Mouse (Mus musculus): ENCODE results near the gene Reep3.
"Not testable (repeated sequence)": the region's sequence is repeated elsewhere in the genome, so short reads cannot be mapped to it uniquely, and the experiment has no call there.

Reep3 gene

DNA sequence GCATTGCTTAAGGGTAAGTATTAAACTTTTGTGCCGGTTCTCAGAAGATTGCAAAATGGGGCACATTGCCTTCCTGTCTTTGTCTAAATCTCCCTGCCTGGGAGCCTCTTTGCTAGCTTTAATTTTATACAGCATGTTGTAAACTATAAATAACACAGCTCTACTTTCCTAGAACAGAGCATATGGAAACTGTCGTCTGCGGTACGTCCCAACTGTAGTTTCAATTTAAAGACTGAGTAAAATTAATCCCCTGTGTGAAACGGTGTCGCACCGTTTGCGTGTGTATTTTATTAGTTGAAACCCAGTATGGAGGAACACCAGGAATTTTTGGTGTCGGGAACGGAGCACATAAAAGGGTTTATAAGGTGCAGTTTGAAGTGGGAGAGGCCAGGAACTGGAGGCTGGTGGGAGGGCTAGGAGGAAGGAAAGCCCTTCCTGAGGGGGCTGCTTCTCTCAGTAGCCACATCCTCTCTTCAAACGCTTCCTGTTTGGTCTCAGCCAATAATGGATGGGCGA lies 92.2 kb downstream of the Reep3 start:
- DNase-seq, result peak; percentile 48

DNA sequence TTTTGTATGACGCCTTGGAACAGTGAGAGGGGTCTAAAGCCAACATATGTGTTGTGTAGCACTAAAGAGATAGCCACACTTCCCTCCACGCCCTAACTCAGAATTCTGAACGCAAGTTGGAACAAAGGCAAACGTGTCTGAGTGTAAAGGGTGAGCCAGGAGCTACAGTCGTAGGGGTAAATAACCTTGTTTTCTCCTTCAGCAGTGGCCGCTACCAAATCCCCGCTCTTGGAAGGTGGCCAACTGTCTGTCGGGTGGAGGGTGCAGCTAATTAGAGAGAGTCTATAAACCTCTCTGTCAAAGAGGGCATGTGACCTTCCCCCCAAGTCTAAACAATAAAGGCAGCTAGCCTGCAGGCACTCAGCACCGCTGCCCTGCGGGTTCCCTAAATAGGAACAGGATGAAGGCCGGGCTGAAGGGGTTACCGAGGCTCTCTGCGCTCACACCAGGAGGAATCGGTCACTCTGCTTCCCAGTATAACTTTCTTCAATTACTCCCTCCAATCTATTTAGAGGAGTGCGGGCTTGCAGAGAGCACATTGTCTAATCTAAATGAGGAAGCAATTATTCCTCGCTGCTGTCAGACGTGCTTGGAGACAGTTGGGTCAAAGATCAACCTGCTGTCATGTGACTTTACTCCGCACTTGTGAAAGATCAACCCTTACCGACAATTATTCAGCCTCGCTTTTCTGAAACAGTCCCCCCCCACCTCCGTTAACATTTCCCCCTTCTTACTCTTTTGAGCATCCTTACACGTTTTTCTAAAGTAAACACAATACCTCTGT lies 92.8 kb downstream of the Reep3 start:
- peak; percentile 82 for DNase-seq

DNA sequence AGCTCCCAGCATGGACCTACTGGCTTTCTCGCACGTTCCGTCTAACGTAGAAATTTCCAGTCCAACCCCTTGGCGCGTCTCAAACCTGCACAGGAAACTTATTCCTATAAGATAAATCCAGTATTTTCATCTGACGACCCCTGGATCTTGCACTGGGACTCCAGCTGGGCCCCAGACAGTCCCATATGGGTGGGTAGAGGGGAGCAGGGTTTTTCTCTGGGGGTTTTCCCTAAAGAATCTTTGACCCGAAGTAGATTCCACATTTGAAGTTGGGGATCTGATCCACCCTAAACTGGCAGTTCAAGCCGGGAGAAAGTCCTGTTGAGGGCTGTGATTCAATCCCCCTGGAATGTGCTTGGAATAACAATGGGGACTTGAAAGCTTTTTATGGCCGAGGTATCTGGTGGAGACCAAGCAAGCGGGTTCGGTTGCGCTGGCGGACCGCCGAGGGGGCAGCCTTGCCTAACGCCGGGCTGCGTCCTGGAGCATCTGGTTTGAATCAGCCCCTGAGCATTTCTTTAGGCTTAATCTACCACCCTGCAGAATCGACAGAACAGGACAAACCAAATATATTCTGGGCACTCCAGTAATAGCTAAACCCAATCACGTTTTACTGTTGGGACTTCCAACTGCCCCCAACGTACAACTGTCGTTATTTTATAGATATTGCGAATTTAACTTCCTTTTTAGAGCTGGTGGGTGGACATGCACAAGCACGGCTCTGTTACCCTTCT lies 93.6 kb downstream of the Reep3 start:
- DNase-seq, result peak; percentile 65

DNA sequence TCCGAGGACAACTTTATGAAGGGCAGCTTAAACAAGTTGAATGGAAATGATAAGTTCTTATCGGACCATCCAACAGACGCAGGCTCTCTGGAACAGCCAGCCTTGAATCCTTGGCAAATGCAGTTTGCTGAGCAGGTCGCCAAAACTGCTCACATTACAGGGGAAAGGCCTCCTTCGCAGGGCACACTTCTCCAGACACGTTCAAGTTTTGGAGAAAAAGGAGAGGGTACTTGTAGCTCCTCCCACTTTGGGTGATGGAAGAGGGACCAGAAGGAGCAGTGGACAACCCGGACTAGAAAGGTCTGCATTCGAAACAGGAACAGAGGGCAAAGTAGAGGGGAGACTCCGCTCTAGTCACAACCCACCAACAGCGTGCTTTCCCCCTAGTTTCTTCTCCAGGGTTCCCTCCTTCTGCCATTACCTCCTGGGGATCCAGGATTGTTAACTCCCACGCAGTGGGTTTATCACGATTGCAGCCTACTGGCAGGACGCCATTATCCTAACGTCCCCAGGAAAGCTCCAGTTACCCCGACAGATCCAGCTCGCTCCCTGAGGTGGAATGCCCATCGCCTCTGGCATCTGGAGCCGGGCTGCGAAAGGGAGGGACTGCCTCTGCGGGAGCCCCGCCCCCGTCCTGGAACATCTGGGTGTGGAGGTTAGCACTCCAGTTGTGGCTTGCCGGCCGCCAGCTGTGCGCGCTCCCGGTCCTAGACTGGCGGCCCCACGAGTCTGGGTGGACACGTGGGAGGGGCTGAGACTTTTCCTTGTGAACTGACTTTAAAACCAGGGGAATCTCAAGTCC lies 94.3 kb downstream of the Reep3 start:
- DNase-seq, result peak; percentile 89

DNA sequence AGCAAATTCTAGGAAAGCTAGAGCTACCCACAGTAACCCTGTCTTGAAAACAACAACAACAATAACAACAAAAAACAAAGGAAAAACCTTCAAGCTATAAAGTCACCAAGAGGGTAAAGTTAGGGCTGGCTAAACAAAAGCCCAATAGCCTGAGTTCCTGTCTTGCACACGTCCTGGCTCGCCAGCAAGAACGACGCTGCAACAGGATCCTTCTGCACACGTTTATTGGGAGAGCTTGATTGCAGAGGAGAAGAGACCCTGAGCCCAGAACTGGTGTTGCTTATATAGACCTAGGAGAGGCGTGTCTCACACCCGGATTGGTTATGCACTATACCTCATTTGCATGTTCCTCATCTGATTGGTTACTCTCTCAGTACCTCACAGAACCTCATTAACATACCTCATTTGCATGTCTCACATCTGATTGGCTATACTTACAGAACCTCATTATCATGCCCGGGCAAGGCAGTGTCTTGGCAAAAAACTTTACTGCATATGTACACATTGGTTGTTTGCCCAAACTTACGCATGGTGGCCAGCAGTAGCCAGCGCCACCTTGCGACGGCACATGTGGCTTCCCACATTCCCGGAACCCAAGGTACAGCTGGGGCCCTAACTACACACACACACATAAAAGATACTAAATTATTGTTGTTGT lies 95.7 kb downstream of the Reep3 start:
- not testable (repeated sequence) for DNase-seq

DNA sequence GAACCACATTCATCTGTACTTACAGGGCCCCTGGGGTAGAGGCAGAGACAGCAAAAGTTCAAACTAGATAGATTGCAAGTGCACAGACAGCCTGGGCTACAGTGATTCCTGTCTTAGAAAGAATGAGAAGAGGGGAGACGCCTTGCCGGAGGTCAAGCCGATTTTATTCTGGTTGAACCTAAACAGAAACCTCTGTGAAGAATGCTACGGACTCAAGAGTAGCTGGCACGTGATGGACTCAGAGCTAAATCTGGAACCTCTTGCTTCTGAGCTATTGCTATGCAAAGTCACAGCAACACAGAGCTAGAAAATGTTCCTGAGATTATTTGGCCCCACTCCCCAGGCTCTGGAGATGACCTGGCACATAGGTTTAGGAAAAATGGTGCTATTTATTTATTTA lies 96.6 kb downstream of the Reep3 start:
- DNase-seq, result no peak

DNA sequence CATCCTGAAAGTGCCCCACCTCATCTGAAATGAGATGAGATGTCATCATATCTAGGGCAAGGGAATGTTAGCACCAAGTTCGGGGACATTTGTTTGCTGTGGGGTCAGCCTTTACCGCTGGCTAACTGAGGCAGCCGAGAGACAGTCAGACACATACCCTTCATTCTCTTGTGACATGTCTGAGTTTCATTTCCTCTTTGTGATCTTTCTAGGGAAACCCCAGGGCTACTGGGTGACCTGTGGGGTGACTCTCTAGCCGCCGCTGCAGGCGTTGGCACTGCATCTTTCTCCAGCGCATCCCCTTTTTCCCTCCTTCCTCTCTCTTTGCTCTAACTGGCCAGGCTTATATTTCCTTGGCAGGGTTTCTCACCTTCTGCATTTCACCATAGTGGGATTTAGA lies 98.0 kb downstream of the Reep3 start:
- DNase-seq, result no peak

DNA sequence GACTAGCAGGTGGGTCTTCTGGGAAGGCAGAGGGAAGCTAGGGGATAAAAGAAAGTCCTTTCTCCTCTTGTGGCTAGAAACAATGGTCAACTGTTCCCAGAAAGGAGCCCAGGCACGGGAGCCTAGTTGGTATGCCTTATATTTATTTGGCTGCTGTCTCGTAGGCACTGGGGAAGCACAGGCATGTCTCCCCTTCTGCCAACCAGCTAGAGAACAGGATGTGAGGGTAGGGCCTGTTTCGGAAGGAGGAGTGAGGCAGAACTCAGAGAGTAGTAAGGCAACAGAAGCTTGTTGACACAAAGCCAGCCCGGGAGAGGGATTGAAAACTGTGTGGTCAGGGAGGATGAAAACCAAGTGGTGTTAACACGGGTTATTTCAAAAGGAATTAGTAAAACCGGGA lies 101.6 kb downstream of the Reep3 start:
- no peak for DNase-seq

DNA sequence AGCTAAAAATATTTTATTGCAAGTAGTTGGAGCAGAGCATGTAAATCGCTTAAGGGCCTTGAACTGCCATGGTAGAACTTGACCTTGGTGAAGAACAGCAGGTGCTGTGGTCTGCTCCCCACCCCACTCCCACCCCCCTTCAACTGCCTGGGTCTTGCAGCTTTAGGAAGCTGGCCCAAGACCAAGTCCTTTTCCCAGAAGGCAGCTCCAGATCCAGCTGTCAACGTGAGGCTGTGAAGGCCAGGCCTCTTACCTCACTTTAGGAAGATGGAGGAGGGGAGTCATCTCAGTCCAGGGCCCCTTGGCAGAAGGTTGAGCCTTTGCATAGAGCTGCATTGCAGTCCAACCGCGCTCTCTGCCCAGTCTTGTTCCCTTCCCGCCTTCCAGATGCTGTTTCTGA lies 102.3 kb downstream of the Reep3 start:
- peak; percentile 8 for DNase-seq

DNA sequence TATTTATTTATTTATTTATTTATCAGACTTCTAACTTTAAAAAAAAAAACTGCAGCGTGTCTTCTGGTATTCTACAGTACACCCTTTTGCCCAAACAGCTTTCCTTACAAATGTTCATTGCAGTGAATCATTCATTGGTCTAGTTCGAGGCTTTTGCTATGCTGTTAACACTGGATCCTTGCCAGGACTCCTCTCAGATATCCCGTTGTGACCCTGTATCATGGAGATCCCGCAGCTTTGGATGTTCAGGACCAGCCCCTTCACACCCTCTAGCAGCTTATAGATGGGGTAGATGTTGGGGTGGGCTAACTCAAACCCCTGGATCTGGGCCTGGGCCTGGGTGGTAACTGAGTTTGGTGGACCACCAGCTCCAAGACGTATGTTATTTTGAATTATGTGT lies 104.2 kb downstream of the Reep3 start:
- no peak for DNase-seq

DNA sequence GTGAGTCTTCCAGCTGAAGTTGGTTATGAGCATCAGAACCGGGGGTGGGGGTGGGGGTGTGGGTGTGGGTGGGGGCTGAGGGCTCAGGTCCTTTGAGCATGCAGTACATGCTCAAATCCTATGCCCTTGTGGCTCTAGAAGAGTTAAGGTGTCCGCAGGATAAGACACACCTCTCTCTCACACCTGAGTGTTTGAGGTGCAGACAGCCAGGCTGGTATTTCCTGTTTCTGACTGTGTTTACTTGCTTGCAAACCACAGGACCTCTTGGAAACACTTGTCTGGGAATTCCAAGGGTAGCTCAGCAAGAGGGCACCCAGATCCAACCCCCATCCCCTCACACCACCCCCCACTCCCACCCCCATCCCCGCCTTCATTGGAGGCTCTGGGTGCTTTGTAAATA lies 106.2 kb downstream of the Reep3 start:
- no peak for DNase-seq

DNA sequence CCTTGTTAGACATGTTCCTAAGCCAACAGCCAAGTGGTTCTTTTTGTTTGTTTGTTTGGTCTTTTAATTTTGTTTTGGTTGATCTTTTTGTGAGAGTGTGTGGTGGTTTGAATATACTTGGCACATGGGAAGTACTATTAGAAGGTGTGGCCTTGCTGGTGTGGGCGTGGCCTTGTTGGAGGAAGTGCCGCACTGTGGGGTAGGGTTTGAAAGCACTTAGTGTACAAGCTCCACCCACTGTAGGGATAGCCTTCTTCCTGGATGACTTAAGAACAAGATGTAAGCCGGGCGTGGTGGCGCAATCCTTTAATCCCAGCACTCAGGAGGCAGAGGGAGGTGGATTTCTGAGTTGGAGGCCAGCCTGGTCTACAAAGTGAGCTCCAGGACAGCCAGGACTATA lies 113.7 kb downstream of the Reep3 start:
- no peak for DNase-seq

DNA sequence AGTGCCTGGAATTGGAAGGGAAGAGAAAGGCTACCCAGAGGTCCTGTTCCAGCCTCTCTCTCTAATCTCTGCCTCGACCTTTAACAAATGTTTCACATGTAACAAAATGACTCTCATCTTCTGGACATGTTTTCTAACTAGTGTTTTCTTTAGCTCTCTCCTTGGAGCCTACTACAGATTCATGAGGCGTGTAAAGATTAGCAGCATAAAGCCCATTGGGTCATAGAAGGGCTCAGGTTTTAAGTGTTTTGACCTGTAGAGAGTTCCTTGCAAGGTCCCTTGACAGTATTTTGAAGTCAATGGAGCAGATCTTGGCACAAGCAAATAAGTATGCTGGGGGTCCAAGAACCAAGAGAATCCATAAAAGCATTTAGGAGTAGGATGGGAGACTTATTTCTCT lies 118.5 kb downstream of the Reep3 start:
- no peak for DNase-seq

DNA sequence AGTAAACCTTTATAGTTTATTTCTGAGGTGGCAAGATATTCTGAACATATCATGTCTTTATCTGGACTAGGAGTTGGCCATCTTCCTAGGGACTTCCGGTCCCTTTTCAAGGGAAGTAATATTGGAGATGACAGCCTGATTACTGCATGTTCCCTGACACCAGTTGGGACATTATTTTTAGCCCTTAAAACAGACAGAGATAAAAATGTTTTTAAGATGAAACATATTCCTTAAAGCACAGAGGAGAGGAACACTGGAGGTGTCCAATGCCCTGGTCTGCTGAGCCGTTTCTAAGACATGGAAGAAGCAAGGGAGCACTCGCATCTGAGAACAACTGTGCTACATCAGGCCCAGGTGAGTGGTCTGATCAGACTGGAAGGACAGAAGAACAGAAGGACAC lies 119.7 kb downstream of the Reep3 start:
- no peak for DNase-seq

DNA sequence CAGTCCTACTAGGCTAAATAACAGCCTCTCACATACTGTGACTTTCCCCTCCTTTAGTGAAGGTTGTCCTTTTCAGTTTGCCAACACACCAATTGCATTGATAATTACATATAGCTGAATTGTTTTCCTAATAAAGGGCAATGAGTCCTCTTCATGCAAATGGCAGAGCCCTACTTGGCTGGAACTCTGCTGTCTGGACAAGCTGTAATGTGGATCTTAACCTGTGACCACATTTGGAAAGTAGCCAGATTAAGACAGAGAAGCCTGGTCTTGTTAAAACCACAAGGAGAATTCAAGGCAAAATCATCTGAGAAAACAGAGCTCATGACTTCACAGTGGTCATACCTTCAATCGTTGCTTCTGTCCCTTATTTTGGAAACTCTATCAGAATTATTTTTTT lies 121.3 kb downstream of the Reep3 start:
- peak; percentile 50 for DNase-seq

DNA sequence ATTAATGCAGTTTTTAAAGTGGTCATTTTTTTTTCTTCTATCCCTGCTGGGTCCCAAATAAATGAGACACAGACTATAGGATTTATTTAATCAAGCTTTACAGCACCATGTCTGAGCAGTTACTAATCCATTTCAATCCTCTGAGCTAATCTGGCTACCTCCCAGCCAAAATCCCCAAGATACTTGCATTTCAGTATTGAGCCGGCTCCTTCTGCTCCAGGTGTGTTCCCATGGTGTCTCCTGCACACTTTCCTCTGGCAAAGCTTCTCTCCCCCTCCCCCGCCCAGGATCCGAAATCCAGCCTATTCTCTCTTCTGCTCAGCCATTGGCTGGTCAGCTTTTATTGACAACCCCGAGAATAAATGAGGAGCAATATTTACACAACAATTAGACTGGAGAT lies 122.3 kb downstream of the Reep3 start:
- DNase-seq, result no peak

DNA sequence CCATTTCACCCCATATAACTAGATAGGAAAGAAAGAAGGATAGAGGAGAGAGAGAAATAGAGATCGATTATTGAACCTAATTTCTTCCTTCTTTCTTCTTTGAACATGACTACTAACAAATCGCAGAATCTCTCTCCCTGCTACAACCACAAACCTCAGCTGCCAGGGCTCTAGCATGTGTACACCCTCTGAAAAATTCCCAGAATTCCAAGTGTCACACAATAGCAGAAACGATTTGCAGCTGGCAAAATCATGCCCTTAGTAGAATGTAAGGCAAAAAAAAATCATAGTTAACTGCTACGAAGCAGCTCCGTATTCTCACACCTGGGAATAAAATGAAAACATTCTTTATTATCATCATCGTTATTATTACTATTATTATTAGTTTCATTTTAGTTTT lies 122.9 kb downstream of the Reep3 start:
- no peak for DNase-seq

DNA sequence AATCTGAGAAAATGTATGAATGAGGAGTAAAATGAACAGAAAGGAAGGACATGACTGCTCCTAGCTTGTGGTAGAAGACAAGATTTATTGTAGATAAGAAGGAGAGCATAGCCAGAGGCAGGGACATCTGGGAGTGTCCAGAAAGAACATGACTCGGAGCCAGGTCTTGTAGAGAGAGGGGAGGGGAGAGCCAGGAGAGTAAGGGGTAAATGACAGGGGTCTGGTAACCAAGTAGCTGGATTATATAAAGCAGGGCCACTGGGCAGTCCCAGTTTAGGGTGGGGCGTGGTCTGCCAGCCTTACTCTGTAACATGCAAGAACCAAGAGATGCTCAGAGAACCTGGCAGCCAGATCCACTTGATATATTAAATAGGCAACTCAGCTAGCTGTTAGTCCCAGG lies 123.5 kb downstream of the Reep3 start:
- DNase-seq, result no peak

DNA sequence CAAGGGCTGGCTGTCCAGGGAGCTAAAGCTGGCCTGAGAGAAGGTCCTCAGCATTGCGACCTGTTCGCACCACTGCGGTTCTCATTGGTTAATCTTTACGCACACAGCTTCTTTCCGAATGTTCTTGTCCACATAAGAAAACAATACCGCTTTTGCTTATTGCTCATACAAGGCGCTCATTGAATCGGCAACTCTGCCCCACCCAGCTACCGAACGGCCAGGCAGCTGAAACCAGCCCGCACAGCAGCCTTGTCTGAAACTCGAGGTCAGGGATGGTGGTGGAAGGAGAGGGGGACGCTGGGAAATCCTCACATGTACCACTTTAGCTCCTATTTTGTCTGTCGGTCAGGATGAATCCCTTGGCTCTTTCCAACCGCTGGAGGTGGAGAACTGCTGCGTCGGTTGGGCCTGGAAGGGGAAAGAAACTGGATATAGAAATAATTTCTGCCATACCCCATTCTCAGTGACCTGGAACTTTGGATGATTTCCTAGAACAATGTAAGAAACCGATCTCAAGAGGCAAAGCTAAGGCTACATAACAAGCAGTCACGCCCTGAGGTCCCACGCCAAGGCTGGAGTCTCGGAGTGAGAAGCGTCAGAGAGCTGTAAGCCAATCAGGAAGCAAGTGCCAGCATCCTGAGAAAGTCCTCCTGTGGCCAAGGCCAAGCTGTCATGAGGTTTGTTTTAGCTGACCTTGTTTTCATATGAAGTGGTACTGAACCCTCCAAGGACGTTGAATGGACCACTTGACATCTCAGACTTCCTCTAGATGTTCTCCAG lies 126.2 kb downstream of the Reep3 start:
- no peak for DNase-seq

DNA sequence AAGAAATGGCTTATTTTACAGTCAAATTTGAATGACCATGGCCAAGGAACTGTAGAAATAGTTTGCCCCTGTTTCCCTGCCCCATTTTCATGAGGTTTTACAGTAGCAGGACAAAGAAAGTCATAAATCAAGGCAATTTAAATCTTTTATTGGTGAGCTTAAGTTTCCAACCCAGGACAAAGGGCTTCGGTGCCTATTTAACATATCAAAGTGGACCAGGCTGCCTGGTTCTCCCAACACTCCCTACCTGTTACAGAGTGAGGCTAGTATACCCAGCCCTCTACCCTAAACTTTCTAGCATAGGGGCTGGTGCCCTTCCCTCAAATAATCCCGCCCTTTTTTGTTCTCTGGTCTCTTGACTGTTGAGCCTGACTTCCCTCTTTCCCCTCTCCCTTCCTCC lies 127.2 kb downstream of the Reep3 start:
- no peak for DNase-seq

DNA sequence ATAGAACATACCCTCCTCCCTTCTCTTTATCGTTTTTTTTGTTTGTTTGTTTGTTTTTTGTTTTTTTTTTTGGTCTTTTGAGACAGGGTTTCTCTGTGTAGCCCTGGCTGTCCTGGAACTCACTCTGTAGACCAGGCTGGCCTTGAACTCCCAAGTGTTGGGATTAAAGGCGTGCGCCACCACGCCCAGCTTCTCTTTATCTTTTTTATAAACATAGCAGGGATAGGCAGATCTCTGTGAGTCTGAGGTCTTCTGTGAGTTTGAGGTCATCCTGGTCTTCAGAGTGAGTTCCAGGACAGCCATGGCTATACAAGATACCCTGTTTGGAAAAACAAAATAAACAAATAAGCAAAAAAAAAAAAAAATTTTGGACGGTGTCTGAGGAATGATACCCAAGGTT lies 127.7 kb downstream of the Reep3 start:
- no peak for DNase-seq

DNA sequence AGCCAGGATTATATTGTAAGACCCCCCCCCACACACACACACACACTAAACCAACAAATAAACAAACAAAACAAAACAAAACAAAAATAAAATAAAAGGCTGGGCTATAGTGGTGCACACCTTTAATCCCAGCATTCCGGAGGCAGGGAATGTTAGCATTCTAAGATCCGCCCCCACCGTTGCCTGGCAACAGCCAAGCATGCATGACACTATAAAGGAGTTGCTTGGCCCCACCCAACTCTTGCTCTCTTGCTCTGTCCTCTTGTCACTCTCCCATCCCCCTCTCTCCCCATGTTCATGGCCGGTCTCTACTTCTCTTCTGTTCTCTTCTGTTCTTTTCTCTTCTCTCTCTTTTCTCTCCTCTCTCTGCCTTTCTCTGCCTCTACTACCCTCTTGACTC lies 128.2 kb downstream of the Reep3 start:
- DNase-seq, result peak; percentile 48

Data from kidney, postnatal 14 days (tissue).